Mouse (Mus musculus) liver, embryonic 13.5 days (tissue): Measurements from ENCODE around the gene 1810062G17Rik. TPM values are rescaled to one million over a fixed set of nuclear protein-coding genes. Genes with fewer than 3 reads are reported as not detected.

Experiments
- microRNA-seq: library from miRNA; unstranded; fragments of <30 nt; microRNA quantifications from one replicate; pipeline ENCODE4, GENCODE M21; 2016
- polyA plus RNA-seq: library from polyadenylated mRNA; unstranded; fragments of >200 nt; fragmentation: Nextera tagmentation; extraction: Ambion mirVana; gene quantifications from 2 replicates; pipeline ENCODE4 v1.2.1, GENCODE M21; 2015

The 1810062G17Rik gene
- polyA plus RNA-seq, 1 experiment from 2014 or later = 0.90 TPM

Small RNAs within 50 kb of the gene (microRNA-seq; reads per million reads assigned to microRNA genes)
- not detected for gene Mir7009

Other genes with a start within 250 kb of the 1810062G17Rik start
- gene Anxa5, start within 50 bp of the 1810062G17Rik start, polyA plus RNA-seq = 68.6 and 70.2 TPM in 2 replicates
- gene Gm11549, start 45.9 kb downstream of the 1810062G17Rik start, polyA plus RNA-seq = not detected in 2 replicates
- gene Exosc9, start 76.7 kb downstream of the 1810062G17Rik start, polyA plus RNA-seq = 56.8 and 57.3 TPM in 2 replicates
- gene Ccna2, start 96.2 kb downstream of the 1810062G17Rik start, polyA plus RNA-seq = 240 and 308 TPM in 2 replicates
- 9.0 and 9.7 TPM in 2 replicates for gene Bbs7, start 137.5 kb downstream of the 1810062G17Rik start, polyA plus RNA-seq
- gene Trpc3, start 214.2 kb downstream of the 1810062G17Rik start, polyA plus RNA-seq = 0.15 and 0.46 TPM in 2 replicates